8 mouse cellular contexts compared by ENCODE assay signal in genomic region chr14:56886594-56887513, GRCm38 (mm10). TPM values are rescaled to one million over a fixed set of nuclear protein-coding genes. Genes with fewer than 3 reads are reported as not detected.
DNase-seq lines count a peak whose midpoint lies in the region; ATAC-seq and TF ChIP-seq lines count a peak whose summit lies in the region.
"Not testable (repeated sequence)": the region's sequence is repeated elsewhere in the genome, so short reads cannot be mapped to it uniquely, and the experiment has no call there.

Gene Zmym2, plus strand, starts transcription at chr14:56886653.

- H3K9me3 ChIP-seq in erythroblast, embryonic 14.5 days (ENCODE audit: control insufficient read depth, low read length); heart, embryonic 11.5 days (replicated peaks; ENCODE audit: control insufficient read depth, low read length); kidney, embryonic 16.5 days (ENCODE audit: low read length): not testable (repeated sequence)

- peaks cover 16% of the 10 kb centered on the region for H3K36me3 ChIP-seq in erythroblast, embryonic 14.5 days (ENCODE audit: control insufficient read depth)
- H3K36me3 ChIP-seq in heart, embryonic 11.5 days (ENCODE audit: control insufficient read depth, insufficient read depth, low read length); liver, adult 2 months (ENCODE audit: control insufficient read depth, insufficient read depth, low read length): not testable (repeated sequence)
- H3K36me3 ChIP-seq in kidney, embryonic 16.5 days (ENCODE audit: insufficient read depth, low read length): peaks cover 13% of the 10 kb centered on the region; the same call in 1 of the 2 replicates

- peak within 1 kb of the TSS; percentile 99 for H3K27ac ChIP-seq in heart, embryonic 11.5 days (ENCODE audit: low read depth, low read length)
- peak within 1 kb of the TSS; percentile 99 for H3K27ac ChIP-seq in kidney, embryonic 16.5 days (ENCODE audit: low read length)
- peak within 1 kb of the TSS; percentile 88 for H3K27ac ChIP-seq in liver, adult 2 months (replicated peaks; ENCODE audit: insufficient read depth, low read depth, low read length)

- peak within 1 kb of the TSS; percentile 97 for H3K9ac ChIP-seq in heart, embryonic 11.5 days (ENCODE audit: low read depth, low read length)
- H3K9ac ChIP-seq in kidney, embryonic 16.5 days (replicated peaks; ENCODE audit: low read length): peak within 1 kb of the TSS; percentile 95
- H3K9ac ChIP-seq in liver, adult 2 months (ENCODE audit: low read depth, low read length): peak within 1 kb of the TSS; percentile 89

- peak within 1 kb of the TSS; percentile 80 for H3K4me2 ChIP-seq in heart, embryonic 11.5 days
- peak within 1 kb of the TSS; percentile 81 for H3K4me2 ChIP-seq in kidney, embryonic 16.5 days (replicated peaks; ENCODE audit: low read depth, low read length)

- peaks cover 26% of the 10 kb centered on the region for H3K4me1 ChIP-seq in erythroblast, embryonic 14.5 days (ENCODE audit: control insufficient read depth)
- H3K4me1 ChIP-seq in heart, embryonic 11.5 days (ENCODE audit: control insufficient read depth, insufficient read depth, low read length); liver, adult 2 months (ENCODE audit: control insufficient read depth, insufficient read depth, low read length): not testable (repeated sequence)
- peaks cover 14% of the 10 kb centered on the region for H3K4me1 ChIP-seq in kidney, embryonic 16.5 days (ENCODE audit: insufficient read depth, low read length)

- peak; percentile 63 for TF ChIP-seq CTCF in liver, adult 2 months (IDR thresholded peaks at IDR 0.05; ENCODE audit: low read depth, low read length)

- peak; percentile 77 for ATAC-seq in heart, embryonic 11.5 days (replicated peaks; ENCODE audit: insufficient number of reproducible peaks, low FRiP score, low TSS enrichment)
- peak; percentile 13; the same call in 1 of the 2 replicates for ATAC-seq in kidney, embryonic 16.5 days (ENCODE audit: low FRiP score, low TSS enrichment)
- ATAC-seq in monocyte, adult 5-6 weeks (replicated peaks; ENCODE audit: insufficient number of reproducible peaks, low FRiP score, low TSS enrichment, poor library complexity, severe bottlenecking): peak; percentile 51

- H3K27me3 ChIP-seq in erythroblast, embryonic 14.5 days (ENCODE audit: control insufficient read depth); heart, embryonic 11.5 days (ENCODE audit: control insufficient read depth, insufficient read depth, low read length); kidney, embryonic 16.5 days (ENCODE audit: insufficient read depth, low read length); liver, adult 2 months (ENCODE audit: control insufficient read depth, insufficient read depth, low read length): not testable (repeated sequence)

- 1% methylated on average over 53 of the region's 87 CpGs for WGBS in heart, embryonic 11.5 days (ENCODE audit: insufficient replicate concordance)
- under 1% methylated on average over 40 of the region's 87 CpGs for WGBS in kidney, embryonic 16.5 days
- 1% methylated on average over 45 of the region's 87 CpGs for WGBS in liver, adult 2 months

- peaks cover 13% of the 10 kb centered on the region; the same call in 1 of the 2 replicates for H3K79me2 ChIP-seq in liver, adult 2 months (ENCODE audit: control insufficient read depth, insufficient read depth, low read length)

- H3K4me3 ChIP-seq in erythroblast, embryonic 14.5 days (replicated peaks): peak within 1 kb of the TSS; percentile 76
- H3K4me3 ChIP-seq in heart, embryonic 11.5 days (ENCODE audit: low read depth, low read length): peak within 1 kb of the TSS; percentile 85
- peak within 1 kb of the TSS; percentile 87 for H3K4me3 ChIP-seq in kidney, embryonic 16.5 days (ENCODE audit: low read length)
- H3K4me3 ChIP-seq in liver, adult 2 months (ENCODE audit: insufficient read depth, low read depth, low read length): peak within 1 kb of the TSS; percentile 89

- TF ChIP-seq POLR2A in liver, adult 2 months (IDR thresholded peaks at IDR 0.05; ENCODE audit: extremely low read depth, insufficient read depth, low read length): peak; percentile 30; the same call in 1 of the 2 replicates

- peak; percentile 88 for DNase-seq in CD4-positive helper T cell, adult 2 months (ENCODE audit: low read depth, low spot score)
- peak; percentile 32 for DNase-seq in brain, embryonic 18.5 days (ENCODE audit: low read depth, low spot score)
- peak; percentile 57 for DNase-seq in liver, adult 2 months (ENCODE audit: extremely low read depth, low read depth, low spot score)
- peak; percentile 74 to 75 for DNase-seq in spleen, postnatal 36 days (ENCODE audit: low spot score in 2 of 2)

RNA-seq across cellular contexts. Expression of gene Zmym2, which starts in this region (rescaled TPM):
- 0.03 and 0.10 TPM in 2 replicates for polyA plus RNA-seq in erythroblast, embryonic 14.5 days (2012)
- 32.0 and 33.6 TPM in 2 replicates for polyA plus RNA-seq in heart, embryonic 11.5 days (2014; fragmentation: Nextera tagmentation; extraction: Ambion mirVana)
- polyA plus RNA-seq in kidney, embryonic 16.5 days (2015; fragmentation: Nextera tagmentation; extraction: Ambion mirVana): 50.5 and 50.7 TPM in 2 replicates
- total RNA-seq in liver, adult 2 months (2014; rRNA removed): 22.9 TPM in 2 replicates
- 1.9 and 3.9 TPM in 2 replicates for polyA plus RNA-seq in liver, adult 2 months (2012; rRNA removed)
- total RNA-seq in monocyte, adult 5-6 weeks (2017): 59.4 to 75.0 TPM (median 70.7 TPM) in 3 replicates

Comparison
In these comparisons a context has a peak if more than half of its experiments do, and no peak if none do; other contexts are left out.
1. Peak in every context shown above with its lines: DNase-seq, ATAC-seq, H3K4me3 ChIP-seq and H3K27ac ChIP-seq.
2. DNase-seq: peak in every context shown above with its lines; median percentile 88 in CD4-positive helper T cell, adult 2 months; 74 in spleen, postnatal 36 days; 57 in liver, adult 2 months; 32 in brain, embryonic 18.5 days.
3. ATAC-seq: peak in every context shown above with its lines; median percentile 77 in heart, embryonic 11.5 days; 51 in monocyte, adult 5-6 weeks; 13 in kidney, embryonic 16.5 days.